Mouse (Mus musculus) large intestine, adult 2 months (tissue): Measurements from ENCODE around the gene Acox3. TPM values are rescaled to one million over a fixed set of nuclear protein-coding genes. Genes with fewer than 3 reads are reported as not detected.

Experiments
- DNase-seq: peaks from one replicate; pipeline ENCODE4 v3.0.0-alpha.2; 2012; ENCODE audit warnings: low read depth, low spot score
- WGBS: fragments of 180-500 bp; shearing (Covaris S2); methylation state at CpG from one replicate; pipeline ENCODE4 v1.1.7; 2018; 5-methylcytosine and 5-hydroxymethylcytosine counted together
- polyA plus RNA-seq: library from polyadenylated mRNA; depleted of rRNA; stranded (reverse); fragments of >200 nt; gene quantifications from 2 replicates; pipeline ENCODE4 v1.2.3, GENCODE M21; 2012; rRNA removed

Acox3 gene
- polyA plus RNA-seq, 1 experiment: 27.0 TPM

- no peak for DNase-seq
- WGBS: 80% methylated on average over 9 of the region's 9 CpGs
Observed at GRCm38 (mm10) chr5:35643401-35644048, 60.7 kb downstream of the Acox3 start.

- no peak for DNase-seq
- 63% methylated on average over 4 of the region's 4 CpGs for WGBS
Observed at GRCm38 (mm10) chr5:35644082-35644481, 61.2 kb downstream of the Acox3 start.

GRCm38 (mm10) chr5:35645938-35646493 is 63.2 kb downstream of the Acox3 start:
- DNase-seq: no peak
- WGBS: 72% methylated on average over 6 of the region's 6 CpGs

GRCm38 (mm10) chr5:35646927-35647326 is 64.1 kb downstream of the Acox3 start:
- 83% methylated on average over 1 of the region's 1 CpGs for WGBS

GRCm38 (mm10) chr5:35647562-35647961 is 64.7 kb downstream of the Acox3 start:
- no peak for DNase-seq
- WGBS: 35% methylated on average over 4 of the region's 4 CpGs

More at GRCm38 (mm10) chr5:35646927-35647326, 64.1 kb downstream of the Acox3 start:
- DNase-seq: no peak

GRCm38 (mm10) chr5:35648230-35648629 is 65.4 kb downstream of the Acox3 start:
- 57% methylated on average over 2 of the region's 2 CpGs for WGBS
- DNase-seq: no peak

- no peak for DNase-seq
- 79% methylated on average over 3 of the region's 3 CpGs for WGBS
Observed at GRCm38 (mm10) chr5:35652319-35652718, 69.5 kb downstream of the Acox3 start.

GRCm38 (mm10) chr5:35652872-35653271 is 70.0 kb downstream of the Acox3 start:
- 92% methylated on average over 13 of the region's 13 CpGs for WGBS
- no peak for DNase-seq

GRCm38 (mm10) chr5:35653743-35654395 is 71.0 kb downstream of the Acox3 start:
- no peak for DNase-seq
- 48% methylated on average over 9 of the region's 9 CpGs for WGBS

GRCm38 (mm10) chr5:35655753-35656485 is 73.1 kb downstream of the Acox3 start:
- WGBS: 88% methylated on average over 10 of the region's 10 CpGs
- DNase-seq: no peak

GRCm38 (mm10) chr5:35659503-35659902 is 76.7 kb downstream of the Acox3 start:
- DNase-seq: no peak
- WGBS: 53% methylated on average over 3 of the region's 3 CpGs

GRCm38 (mm10) chr5:35661210-35661609 is 78.4 kb downstream of the Acox3 start:
- DNase-seq: no peak
- WGBS: 73% methylated on average over 6 of the region's 6 CpGs

- WGBS: 43% methylated on average over 9 of the region's 9 CpGs
- no peak for DNase-seq
Observed at GRCm38 (mm10) chr5:35662021-35662545, 79.2 kb downstream of the Acox3 start.

Other genes starting within 250 kb of the Acox3 start
- not detected in 2 replicates for gene Hmx1, start 193.9 kb upstream of the Acox3 start, polyA plus RNA-seq
- 1.1 and 1.2 TPM in 2 replicates for gene Cpz, start 57.3 kb upstream of the Acox3 start, polyA plus RNA-seq
- 3.9 and 5.3 TPM in 2 replicates for gene Trmt44, start 8.0 kb upstream of the Acox3 start, polyA plus RNA-seq
- gene Htra3, start 96.7 kb downstream of the Acox3 start, polyA plus RNA-seq: 27.9 and 39.6 TPM in 2 replicates
- gene Sh3tc1, start 156.9 kb downstream of the Acox3 start, polyA plus RNA-seq: 6.7 and 6.8 TPM in 2 replicates
- 6.9 and 7.0 TPM in 2 replicates for gene Ablim2, start 174.8 kb downstream of the Acox3 start, polyA plus RNA-seq